Mouse (Mus musculus): ENCODE results near the gene Zfp628.

The Zfp628 gene

GRCm38 (mm10) chr7:4940068-4940479 lies 25.1 kb downstream of the Zfp628 start:
- DNase-seq (ENCODE audit: low spot score) = peak; percentile 83

GRCm38 (mm10) chr7:4942673-4943072 lies 27.7 kb downstream of the Zfp628 start:
- no peak for DNase-seq (ENCODE audit: low spot score)

GRCm38 (mm10) chr7:4943223-4943815 lies 28.3 kb downstream of the Zfp628 start:
- DNase-seq (ENCODE audit: low spot score) = peak; percentile 96

GRCm38 (mm10) chr7:4947855-4948254 lies 32.8 kb downstream of the Zfp628 start:
- DNase-seq (ENCODE audit: low spot score) = no peak

GRCm38 (mm10) chr7:4948386-4948785 lies 33.4 kb downstream of the Zfp628 start:
- DNase-seq (ENCODE audit: low spot score) = no peak

GRCm38 (mm10) chr7:4950561-4951342 lies 35.7 kb downstream of the Zfp628 start:
- no peak for DNase-seq (ENCODE audit: low spot score)

- no peak for DNase-seq (ENCODE audit: low spot score)
Observed at GRCm38 (mm10) chr7:4953815-4954445, 38.9 kb downstream of the Zfp628 start.

- no peak for DNase-seq (ENCODE audit: low spot score)
Observed at GRCm38 (mm10) chr7:4957361-4957760, 42.3 kb downstream of the Zfp628 start.

GRCm38 (mm10) chr7:4963527-4963926 lies 48.5 kb downstream of the Zfp628 start:
- no peak for DNase-seq (ENCODE audit: low spot score)

GRCm38 (mm10) chr7:4964272-4964671 lies 49.3 kb downstream of the Zfp628 start, which contains the start of gene Sbk2:
Sbk2 (minus strand) TSS chr7:4964406.
- peak; percentile 33 for DNase-seq (ENCODE audit: low spot score)

- no peak for DNase-seq (ENCODE audit: low spot score)
Observed at GRCm38 (mm10) chr7:4964988-4965387, 50.0 kb downstream of the Zfp628 start.

GRCm38 (mm10) chr7:4971068-4971467 lies 56.1 kb downstream of the Zfp628 start, which contains the start of gene Sbk3:
Sbk3 (minus strand) TSS chr7:4971168.
- DNase-seq (ENCODE audit: low spot score) = no peak

All from layer of hippocampus, adult 9-10 months (tissue).